Mouse (Mus musculus) spleen, postnatal 0 days (tissue): Measurements from ENCODE around the gene Xrcc2. TPM values are rescaled to one million over a fixed set of nuclear protein-coding genes. Genes with fewer than 3 reads are reported as not detected.

Source experiments
- polyA plus RNA-seq: library from polyadenylated mRNA; unstranded; fragments of >200 nt; fragmentation: Nextera tagmentation; extraction: Ambion mirVana; gene quantifications from 2 replicates; pipeline ENCODE4 v1.2.1, GENCODE M21; 2015

Xrcc2 gene
- polyA plus RNA-seq, result 5.4 and 5.9 TPM in 2 replicates

DNA sequence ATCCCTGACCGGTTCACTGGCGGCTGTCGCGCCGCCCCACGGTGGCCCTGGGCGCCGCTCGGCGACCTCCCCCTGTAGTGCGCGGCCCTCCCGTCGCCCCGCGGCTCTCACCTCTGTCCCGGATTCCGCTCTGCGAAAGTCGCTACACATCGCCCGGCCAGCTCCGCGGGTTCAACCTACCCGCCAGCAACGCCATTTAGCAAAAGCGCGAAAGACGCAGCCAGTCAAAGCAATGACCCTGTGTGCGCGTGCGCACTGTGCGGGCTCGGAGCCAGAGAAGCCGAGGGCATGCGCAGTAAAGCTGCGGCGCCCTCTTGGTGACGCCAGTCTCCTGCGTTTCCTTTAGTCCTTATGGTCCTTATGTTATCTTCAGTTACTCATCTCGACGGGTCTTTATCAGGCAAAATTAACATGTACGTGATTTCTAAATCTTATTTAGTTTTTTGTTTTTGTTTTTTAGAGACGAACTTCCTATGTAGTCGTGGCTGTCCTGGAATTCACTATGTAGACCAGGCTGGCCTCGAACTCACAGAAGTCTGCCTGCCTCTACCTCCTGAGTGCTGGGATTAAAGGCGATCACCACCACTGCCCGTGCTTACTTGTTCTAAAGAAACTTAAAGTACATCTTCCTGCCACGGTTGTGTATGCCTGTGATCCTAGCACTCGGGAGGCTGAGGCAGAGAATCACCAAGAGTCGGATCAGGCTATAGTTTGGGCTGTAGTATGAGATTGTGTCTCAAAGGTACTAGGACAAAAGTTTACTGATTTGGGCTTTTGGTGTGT lies at the start of gene Xrcc2:
Gene Xrcc2 (minus strand): TSS at position 259 of the 783 bp plus-strand sequence.

Other genes starting within 250 kb of the Xrcc2 start
- gene Kmt2c, start 207.0 kb downstream of the Xrcc2 start, polyA plus RNA-seq, result 10.5 and 10.6 TPM in 2 replicates
- gene Cct8l1, start 189.8 kb downstream of the Xrcc2 start, polyA plus RNA-seq, result not detected in 2 replicates
- 0.54 and 0.82 TPM in 2 replicates for gene Actr3b, start 54.2 kb upstream of the Xrcc2 start, polyA plus RNA-seq
- gene Gm21663, start 236.6 kb upstream of the Xrcc2 start, polyA plus RNA-seq, result 0.04 TPM in 1 of 2 replicates, not detected in the other
- not detected in 2 replicates for gene Gm21671, start 248.6 kb upstream of the Xrcc2 start, polyA plus RNA-seq